In the genomic region with DNA sequence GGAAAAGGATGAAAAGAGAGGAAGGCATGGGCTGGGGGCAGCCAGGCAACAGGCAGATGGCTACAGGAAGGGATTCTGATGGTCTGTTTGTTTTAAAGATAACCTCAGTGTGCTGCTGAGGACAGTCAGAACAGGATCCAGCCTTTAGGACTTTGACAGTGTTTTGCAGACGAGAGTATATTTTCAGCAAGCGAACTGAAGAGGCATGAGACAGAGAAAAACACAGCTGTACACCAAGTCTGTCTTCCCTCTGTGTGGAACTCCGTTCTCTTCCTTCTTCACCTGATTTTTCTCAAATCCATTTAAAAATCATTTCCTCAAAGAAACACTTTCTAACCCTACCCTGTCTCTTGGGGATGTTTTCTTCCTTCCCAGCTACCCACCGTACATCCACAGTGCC, we compare ENCODE assay signal across 26 mouse cellular contexts.
"Had no signal": no experiment of that assay in that cellular context is flagged by ENCODE, and none has a peak within 500 bp of the region (broad histone marks: within the 10 kb centered on the region; RNA-seq: fewer than 3 reads in every experiment).

No protein-coding gene starts in this region.

- H3K4me3 ChIP-seq: gastrocnemius, adult 2 months; heart, adult 2 months; heart, embryonic 13.5 days; heart, embryonic 15.5 days; hindbrain, embryonic 13.5 days; hindbrain, embryonic 15.5 days; kidney, embryonic 15.5 days; limb, embryonic 13.5 days; limb, embryonic 15.5 days; liver, embryonic 12.5 days had no signal

- DNase-seq: gastrocnemius, adult 2 months; gastrocnemius, postnatal 10 days; gastrocnemius, postnatal 36 days; heart, adult 11 months; heart, adult 2 months; heart, postnatal 14 days; heart, postnatal 36 days; kidney, adult 11 months; kidney, adult 2 months; kidney, adult 9 months; kidney, postnatal 14 days; kidney, postnatal 36 days; layer of hippocampus, postnatal 36 days; left cerebral cortex, postnatal 4 days had no signal

- H3K27ac ChIP-seq: gastrocnemius, adult 2 months; heart, adult 2 months; heart, embryonic 13.5 days; heart, embryonic 15.5 days; hindbrain, embryonic 13.5 days; hindbrain, embryonic 15.5 days; hindbrain, postnatal 0 days; kidney, embryonic 15.5 days; kidney, postnatal 0 days; limb, embryonic 13.5 days; limb, embryonic 15.5 days; liver, embryonic 12.5 days; liver, embryonic 14.5 days had no signal

- H3K4me1 ChIP-seq: heart, embryonic 13.5 days; heart, embryonic 15.5 days; hindbrain, embryonic 15.5 days; kidney, embryonic 15.5 days; limb, embryonic 13.5 days; limb, embryonic 15.5 days; liver, embryonic 12.5 days had no signal

- ATAC-seq: hindbrain, postnatal 0 days; intestine, embryonic 16.5 days; liver, embryonic 12.5 days had no signal
